Mouse (Mus musculus): Measurements from ENCODE around the gene Oser1. TPM values are rescaled to one million over a fixed set of nuclear protein-coding genes. Genes with fewer than 3 reads are reported as not detected.

The Oser1 gene
- polyA plus RNA-seq, 1 experiment = 39.4 TPM

- no peak for DNase-seq
- 19% methylated on average over 10 of the region's 10 CpGs for WGBS
- H3K4me1 ChIP-seq (ENCODE audit: control insufficient read depth, insufficient read depth, low read length) = no peaks in the 10 kb centered on the region
- no peak for TF ChIP-seq POLR2A (IDR thresholded peaks at IDR 0.05; ENCODE audit: borderline replicate concordance, insufficient read depth, low read length)
- no peak for TF ChIP-seq CTCF (IDR thresholded peaks at IDR 0.05; ENCODE audit: borderline replicate concordance, insufficient read depth, low read depth, low read length)
- H3K4me3 ChIP-seq (replicated peaks; ENCODE audit: insufficient read depth, low read depth, low read length) = no peak within 1 kb of the TSS
- H3K27me3 ChIP-seq (ENCODE audit: control insufficient read depth, insufficient read depth, low read length) = no peaks in the 10 kb centered on the region
- H3K27ac ChIP-seq (ENCODE audit: insufficient read depth, low read length) = no peak within 1 kb of the TSS
Observed at GRCm38 (mm10) chr2:163397905-163398304, 26.6 kb downstream of the Oser1 start, which contains the start of gene Jph2. Gene Jph2 (minus strand): TSS chr2:163397993.

GRCm38 (mm10) chr2:163397071-163397470 is 27.4 kb downstream of the Oser1 start:
- no peaks in the 10 kb centered on the region for H3K4me1 ChIP-seq (ENCODE audit: control insufficient read depth, insufficient read depth, low read length)
- WGBS = 83% methylated on average over 19 of the region's 19 CpGs

GRCm38 (mm10) chr2:163394977-163395376 is 29.5 kb downstream of the Oser1 start:
- no peak for TF ChIP-seq POLR2A (IDR thresholded peaks at IDR 0.05; ENCODE audit: borderline replicate concordance, insufficient read depth, low read length)
- TF ChIP-seq CTCF (IDR thresholded peaks at IDR 0.05; ENCODE audit: borderline replicate concordance, insufficient read depth, low read depth, low read length) = no peak
- 54% methylated on average over 6 of the region's 6 CpGs for WGBS
- H3K27me3 ChIP-seq (ENCODE audit: control insufficient read depth, insufficient read depth, low read length) = no peaks in the 10 kb centered on the region
- H3K4me1 ChIP-seq (ENCODE audit: control insufficient read depth, insufficient read depth, low read length) = no peaks in the 10 kb centered on the region
- no peak for DNase-seq
- H3K27ac ChIP-seq (ENCODE audit: insufficient read depth, low read length) = no peak overlapping the region
- H3K4me3 ChIP-seq (replicated peaks; ENCODE audit: insufficient read depth, low read depth, low read length) = no peak overlapping the region

More at GRCm38 (mm10) chr2:163397071-163397470, 27.4 kb downstream of the Oser1 start:
- TF ChIP-seq POLR2A (IDR thresholded peaks at IDR 0.05; ENCODE audit: borderline replicate concordance, insufficient read depth, low read length) (no peak), CTCF (IDR thresholded peaks at IDR 0.05; ENCODE audit: borderline replicate concordance, insufficient read depth, low read depth, low read length) (no peak)
- no peak for DNase-seq
- H3K27ac ChIP-seq (ENCODE audit: insufficient read depth, low read length) = no peak overlapping the region
- H3K4me3 ChIP-seq (replicated peaks; ENCODE audit: insufficient read depth, low read depth, low read length) = no peak overlapping the region
- no peaks in the 10 kb centered on the region for H3K27me3 ChIP-seq (ENCODE audit: control insufficient read depth, insufficient read depth, low read length)

GRCm38 (mm10) chr2:163393976-163394375 is 30.5 kb downstream of the Oser1 start:
- 64% methylated on average over 6 of the region's 6 CpGs for WGBS
- no peak for TF ChIP-seq CTCF (IDR thresholded peaks at IDR 0.05; ENCODE audit: borderline replicate concordance, insufficient read depth, low read depth, low read length)
- Histone ChIP-seq H3K4me1 (ENCODE audit: control insufficient read depth, insufficient read depth, low read length) (no peaks in the 10 kb centered on the region), H3K4me3 (replicated peaks; ENCODE audit: insufficient read depth, low read depth, low read length) (no peak overlapping the region), H3K27me3 (ENCODE audit: control insufficient read depth, insufficient read depth, low read length) (no peaks in the 10 kb centered on the region), H3K27ac (ENCODE audit: insufficient read depth, low read length) (no peak overlapping the region)
- DNase-seq = no peak

- 85% methylated on average over 10 of the region's 10 CpGs for WGBS
- Histone ChIP-seq H3K27me3 (ENCODE audit: control insufficient read depth, insufficient read depth, low read length) (no peaks in the 10 kb centered on the region), H3K4me1 (ENCODE audit: control insufficient read depth, insufficient read depth, low read length) (no peaks in the 10 kb centered on the region), H3K4me3 (replicated peaks; ENCODE audit: insufficient read depth, low read depth, low read length) (no peak overlapping the region), H3K27ac (ENCODE audit: insufficient read depth, low read length) (no peak overlapping the region)
- TF ChIP-seq CTCF (IDR thresholded peaks at IDR 0.05; ENCODE audit: borderline replicate concordance, insufficient read depth, low read depth, low read length) = no peak
- no peak for DNase-seq
Observed at GRCm38 (mm10) chr2:163393241-163393640, 31.3 kb downstream of the Oser1 start.

GRCm38 (mm10) chr2:163392436-163392835 is 32.1 kb downstream of the Oser1 start:
- 61% methylated on average over 6 of the region's 6 CpGs for WGBS
- TF ChIP-seq CTCF (IDR thresholded peaks at IDR 0.05; ENCODE audit: borderline replicate concordance, insufficient read depth, low read depth, low read length) (no peak), POLR2A (IDR thresholded peaks at IDR 0.05; ENCODE audit: borderline replicate concordance, insufficient read depth, low read length) (no peak)

GRCm38 (mm10) chr2:163386423-163387190 is 37.9 kb downstream of the Oser1 start:
- 81% methylated on average over 15 of the region's 15 CpGs for WGBS
- H3K27me3 ChIP-seq (ENCODE audit: control insufficient read depth, insufficient read depth, low read length) = no peaks in the 10 kb centered on the region
- no peak overlapping the region for H3K4me3 ChIP-seq (replicated peaks; ENCODE audit: insufficient read depth, low read depth, low read length)
- no peak for DNase-seq
- TF ChIP-seq POLR2A (IDR thresholded peaks at IDR 0.05; ENCODE audit: borderline replicate concordance, insufficient read depth, low read length) = no peak
- no peak for TF ChIP-seq CTCF (IDR thresholded peaks at IDR 0.05; ENCODE audit: borderline replicate concordance, insufficient read depth, low read depth, low read length)
- H3K4me1 ChIP-seq (ENCODE audit: control insufficient read depth, insufficient read depth, low read length) = no peaks in the 10 kb centered on the region
- no peak overlapping the region for H3K27ac ChIP-seq (ENCODE audit: insufficient read depth, low read length)

More at GRCm38 (mm10) chr2:163392436-163392835, 32.1 kb downstream of the Oser1 start:
- Histone ChIP-seq H3K27ac (ENCODE audit: insufficient read depth, low read length) (no peak overlapping the region), H3K27me3 (ENCODE audit: control insufficient read depth, insufficient read depth, low read length) (no peaks in the 10 kb centered on the region), H3K4me3 (replicated peaks; ENCODE audit: insufficient read depth, low read depth, low read length) (no peak overlapping the region), H3K4me1 (ENCODE audit: control insufficient read depth, insufficient read depth, low read length) (no peaks in the 10 kb centered on the region)
- DNase-seq = no peak

- DNase-seq = no peak
- H3K4me1 ChIP-seq (ENCODE audit: control insufficient read depth, insufficient read depth, low read length) = no peaks in the 10 kb centered on the region
- no peak overlapping the region for H3K4me3 ChIP-seq (replicated peaks; ENCODE audit: insufficient read depth, low read depth, low read length)
- H3K27me3 ChIP-seq (ENCODE audit: control insufficient read depth, insufficient read depth, low read length) = no peaks in the 10 kb centered on the region
- H3K27ac ChIP-seq (ENCODE audit: insufficient read depth, low read length) = no peak overlapping the region
- 75% methylated on average over 6 of the region's 6 CpGs for WGBS
- TF ChIP-seq POLR2A (IDR thresholded peaks at IDR 0.05; ENCODE audit: borderline replicate concordance, insufficient read depth, low read length) = no peak
- TF ChIP-seq CTCF (IDR thresholded peaks at IDR 0.05; ENCODE audit: borderline replicate concordance, insufficient read depth, low read depth, low read length) = no peak
Observed at GRCm38 (mm10) chr2:163385126-163385525, 39.4 kb downstream of the Oser1 start.
